Mouse (Mus musculus) retina, embryonic 14.5 days (tissue): ENCODE results near the gene Fmo2.

Experiments used
- DNase-seq: peaks from one replicate; pipeline ENCODE4 v3.0.0-alpha.2; 2015; ENCODE audit warnings: low spot score

The Fmo2 gene

DNA sequence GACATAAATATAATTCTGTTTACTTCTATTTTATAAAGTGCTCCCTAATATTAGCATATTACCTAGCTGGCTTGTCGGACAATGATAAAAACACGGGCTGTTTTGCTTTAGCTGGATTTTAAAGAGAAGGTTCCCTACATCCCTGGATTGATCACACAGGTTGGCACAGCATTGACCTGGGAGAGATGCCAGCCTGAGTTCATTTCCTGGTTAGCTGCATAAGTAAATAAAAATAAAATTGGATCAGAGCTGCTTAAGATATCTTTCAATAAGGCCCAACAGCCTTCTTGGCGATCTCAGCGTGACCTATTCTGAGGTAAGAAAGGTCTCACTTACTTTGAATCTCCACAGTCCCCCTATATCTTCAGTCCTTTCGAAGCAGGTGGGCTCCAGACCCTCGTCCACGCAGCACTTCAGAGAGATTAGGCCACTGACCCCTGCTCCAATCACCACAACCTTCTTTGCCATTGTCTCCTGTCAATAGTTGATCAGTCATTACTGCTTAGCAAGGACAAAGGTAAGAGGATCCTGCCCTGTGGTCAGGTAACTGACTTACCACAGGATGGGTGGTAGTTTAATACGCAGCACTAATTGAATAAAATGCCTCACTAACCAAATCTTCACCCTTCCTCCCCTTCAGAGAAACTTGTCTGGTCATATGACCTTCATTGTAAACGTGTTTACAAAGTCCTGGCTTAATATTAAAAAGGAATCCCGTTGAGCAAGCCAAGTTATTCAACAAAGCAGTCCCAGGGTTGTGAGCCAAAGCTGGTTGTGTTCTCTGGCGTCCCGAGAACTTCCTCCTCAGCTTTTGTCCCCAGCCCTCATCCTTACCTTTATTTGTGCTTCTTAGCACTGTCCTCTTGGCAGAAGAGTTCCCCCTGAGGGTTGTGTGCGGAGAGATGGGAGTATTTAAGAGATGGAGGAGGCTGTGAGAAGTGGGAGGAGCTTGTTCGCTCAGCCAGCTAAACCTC lies at the start of gene Fmo2:
TSS of gene Fmo2 (minus strand) at position 889 of the 974 bp plus-strand sequence.
- DNase-seq = no peak

DNA sequence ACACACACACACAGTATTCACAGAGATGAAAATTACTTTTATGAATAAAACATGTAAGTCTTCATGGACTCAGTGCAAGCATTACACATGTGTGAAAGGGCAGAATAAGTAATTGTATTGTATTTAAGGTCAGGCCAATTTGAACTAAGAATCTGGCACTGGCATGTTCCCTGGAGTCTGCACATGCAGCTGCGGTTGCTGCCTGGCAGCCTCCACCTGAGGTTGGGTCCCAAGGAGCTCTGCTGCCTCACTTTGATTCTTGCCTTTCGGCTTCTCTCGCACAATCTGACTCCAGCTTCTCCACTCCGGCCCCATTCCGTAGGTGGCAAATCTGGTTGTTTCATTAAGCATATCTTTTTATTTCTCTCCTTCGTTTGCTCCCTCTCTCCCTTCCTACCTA lies 49.4 kb upstream of the Fmo2 start:
- DNase-seq = no peak

DNA sequence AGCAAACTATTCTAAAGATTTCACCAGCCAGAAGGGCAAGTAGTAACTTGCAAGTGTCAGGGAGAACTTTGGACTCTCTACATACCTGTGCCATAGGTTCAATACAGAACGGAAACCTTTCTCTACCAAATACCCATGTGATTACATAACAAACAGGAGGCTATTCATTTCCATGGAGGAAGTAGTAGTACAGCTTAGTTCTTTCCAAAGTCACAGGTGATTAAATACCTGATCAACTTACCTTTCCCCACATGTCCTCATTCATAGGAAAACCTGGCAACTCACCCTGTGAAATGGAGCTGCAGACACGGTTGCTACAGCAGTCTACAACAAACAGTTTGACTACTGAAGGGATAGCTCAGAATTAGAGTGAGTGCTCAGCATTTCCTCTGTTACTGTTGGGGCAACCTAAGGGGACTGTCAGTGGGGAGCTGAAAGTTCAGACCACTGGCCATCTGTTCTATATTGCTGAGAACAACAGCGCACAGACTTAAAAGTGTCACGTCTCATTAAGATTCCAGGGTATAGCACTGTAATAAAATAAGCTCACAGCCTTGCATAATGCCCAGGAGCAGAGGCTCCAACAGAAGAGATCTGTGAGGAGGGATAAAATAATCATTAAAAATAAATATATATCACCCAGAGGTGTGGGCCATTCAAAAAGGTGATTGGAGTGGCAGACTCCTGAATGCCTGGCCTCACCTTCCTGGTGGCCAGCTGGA lies 48.5 kb upstream of the Fmo2 start:
- DNase-seq = peak; percentile 9

DNA sequence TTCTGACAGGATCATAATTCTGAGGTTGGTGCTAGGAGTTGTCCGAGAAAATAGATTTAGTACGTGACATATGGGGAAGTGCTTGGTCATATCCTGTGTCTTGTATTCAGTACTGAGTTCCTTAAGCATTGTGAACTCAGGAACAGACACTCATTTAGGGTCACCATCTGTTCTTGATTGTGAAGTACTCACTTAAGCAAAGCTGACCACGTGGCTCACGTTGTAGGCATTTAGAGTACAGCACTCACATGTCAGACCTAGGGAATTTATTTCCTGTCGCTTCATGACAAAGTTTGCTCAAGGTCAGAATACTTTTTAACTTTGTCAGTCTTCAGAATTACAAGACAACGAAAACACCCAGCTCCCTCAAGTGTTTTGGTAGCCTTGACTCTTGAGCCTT lies 45.2 kb upstream of the Fmo2 start:
- DNase-seq = no peak

DNA sequence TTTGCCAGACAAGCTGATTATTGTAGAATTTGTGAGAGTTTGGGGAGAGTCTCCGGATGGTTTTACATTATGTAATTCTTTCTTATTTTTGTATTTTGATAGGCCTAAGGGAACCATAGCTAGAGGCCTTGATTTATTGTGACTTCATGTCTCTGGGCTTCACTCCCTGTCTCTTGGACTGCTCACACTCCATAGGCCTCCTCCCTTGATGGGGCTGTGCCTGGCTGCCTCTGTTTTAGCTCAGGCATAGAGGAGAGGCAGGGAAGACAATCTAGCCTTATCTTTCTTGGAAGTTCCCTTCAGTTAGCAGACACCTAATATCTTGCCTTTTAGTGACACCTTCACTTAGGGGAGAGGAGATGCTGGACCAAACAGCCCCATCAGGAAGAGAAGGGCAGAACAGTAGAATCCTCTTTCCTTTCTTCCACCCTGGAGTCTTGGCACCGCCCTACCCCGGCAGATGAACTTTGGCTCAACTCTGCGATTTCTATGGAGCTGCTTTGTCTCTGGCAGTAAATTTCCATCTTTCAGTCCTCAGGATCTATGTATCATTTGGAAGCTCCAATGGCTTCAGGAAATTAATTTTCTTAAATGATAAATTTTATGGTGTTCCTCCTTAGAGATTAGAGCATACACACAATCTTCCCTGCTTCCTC lies 40.3 kb upstream of the Fmo2 start:
- DNase-seq = no peak

DNA sequence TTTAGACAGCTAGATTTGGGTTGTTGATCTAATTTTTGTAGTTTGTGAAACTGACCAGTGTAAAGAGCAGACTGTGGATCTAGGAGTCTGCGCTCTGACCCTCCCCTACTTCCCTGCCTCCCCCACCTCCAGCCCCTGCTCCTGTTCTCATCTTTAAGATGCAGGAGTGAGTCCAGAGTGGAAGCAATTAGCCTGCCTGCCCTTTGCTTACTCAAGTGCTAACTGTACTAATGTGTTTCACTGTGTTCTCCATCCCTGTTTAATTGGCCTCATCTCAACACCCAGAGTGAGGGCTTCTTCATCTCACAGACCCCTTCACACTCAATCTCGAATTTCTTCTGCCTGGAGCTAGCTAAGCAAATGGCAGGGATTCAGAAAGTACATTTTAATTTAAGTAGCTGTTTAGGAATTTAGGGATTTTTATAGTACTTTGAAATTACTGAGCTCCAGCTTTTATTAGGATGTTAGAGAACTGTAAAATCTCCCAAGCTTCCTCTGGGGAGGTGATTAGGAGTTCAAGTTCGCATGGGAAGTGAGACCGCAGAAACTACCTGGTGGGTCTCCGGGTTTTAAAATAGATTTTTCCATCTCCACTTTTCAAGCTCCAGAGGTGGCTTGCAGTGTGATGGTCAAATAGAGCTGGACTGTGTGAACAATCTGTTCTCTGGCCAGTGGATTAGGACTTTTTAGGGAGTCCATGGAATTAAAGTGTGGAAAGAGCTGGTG lies 39.6 kb upstream of the Fmo2 start:
- DNase-seq = no peak

DNA sequence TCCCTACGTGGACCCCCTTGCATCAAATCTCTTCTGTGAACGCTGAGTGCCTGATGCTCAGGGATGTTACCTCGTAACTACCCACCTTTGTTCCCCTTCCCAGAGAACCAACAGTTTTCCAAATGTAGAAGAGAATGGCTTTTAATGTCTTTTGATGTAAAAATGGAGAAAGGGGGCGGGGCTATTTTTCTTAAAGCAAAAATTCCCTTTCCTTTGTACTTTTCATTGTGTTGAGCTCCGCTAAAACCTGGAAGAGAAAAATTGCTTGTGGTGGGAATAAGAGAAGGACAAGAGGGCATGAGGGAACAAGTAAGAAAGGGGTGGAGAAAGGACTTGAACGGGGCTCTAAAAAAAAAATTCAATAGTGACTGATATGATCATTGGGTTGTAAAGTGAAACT lies 38.9 kb upstream of the Fmo2 start, which contains the start of gene Fmo6:
TSS of gene Fmo6 (minus strand) at position 101 of the 400 bp plus-strand sequence.
- no peak for DNase-seq

DNA sequence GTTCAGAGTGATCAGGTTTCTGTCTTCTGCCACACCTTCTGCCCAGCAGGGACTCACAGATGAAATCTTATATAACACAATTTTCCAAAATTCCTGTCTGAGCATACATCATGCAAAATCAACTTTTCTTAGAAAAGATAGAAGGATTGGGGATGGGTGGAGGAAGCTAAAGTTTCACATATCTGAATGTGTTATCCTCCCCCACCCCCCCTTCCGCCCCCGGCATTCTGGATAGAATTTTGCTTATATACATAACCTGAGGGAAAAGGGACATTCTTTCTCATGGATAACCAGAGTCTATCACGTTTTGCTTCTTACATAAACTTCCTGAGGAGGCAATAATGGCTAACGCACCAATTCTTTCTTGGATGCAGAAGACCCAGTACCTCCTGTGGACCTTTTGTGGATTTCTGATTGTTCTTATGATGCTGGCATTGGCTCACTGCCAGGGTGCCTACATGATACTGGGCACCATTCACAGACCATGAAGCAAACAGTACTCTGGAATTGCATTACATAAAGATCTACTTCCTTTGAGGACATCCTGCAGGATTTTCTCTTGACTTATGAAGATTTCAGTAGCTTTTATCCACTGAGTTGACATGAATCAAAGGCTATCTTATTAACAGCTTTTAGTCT lies 36.0 kb upstream of the Fmo2 start:
- no peak for DNase-seq

DNA sequence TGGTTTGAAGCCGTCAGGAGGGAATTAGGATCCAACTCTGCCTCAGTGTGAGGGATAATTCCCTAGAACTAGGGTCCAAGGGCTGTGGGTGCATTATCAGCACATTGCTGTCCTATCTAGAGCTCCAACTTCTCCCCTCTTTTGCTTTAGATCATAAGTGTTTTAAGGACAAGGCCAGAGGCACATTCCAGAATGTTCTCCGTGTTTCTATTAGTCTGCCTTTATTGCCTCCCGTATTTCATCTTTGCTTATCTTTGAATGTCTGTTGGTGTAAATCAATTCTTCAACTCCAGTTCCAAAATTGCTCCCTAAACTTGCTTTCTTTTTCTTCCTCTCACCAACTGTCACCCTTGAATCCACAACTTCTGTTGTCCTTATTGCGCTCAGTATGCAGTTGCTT lies 33.9 kb upstream of the Fmo2 start:
- DNase-seq = no peak

DNA sequence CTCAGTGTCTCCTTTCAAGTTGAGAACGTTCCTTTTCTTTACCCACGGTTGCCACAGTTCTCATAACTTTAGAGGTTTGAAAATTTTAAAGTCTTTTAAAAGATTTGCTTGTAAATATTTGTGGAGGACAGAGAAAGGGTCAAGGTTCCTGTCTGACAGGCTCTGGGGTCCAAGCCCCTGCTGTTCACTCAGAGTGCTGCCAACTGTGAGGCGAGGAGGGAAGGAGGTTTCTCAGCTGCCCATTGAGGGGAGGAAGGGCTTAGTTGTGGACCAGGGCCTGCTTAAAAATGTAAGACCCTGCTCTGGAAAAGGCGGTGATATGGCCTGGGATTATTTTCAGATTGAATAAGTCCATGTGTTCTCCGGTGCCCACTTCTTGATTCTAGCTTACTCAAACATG lies 33.4 kb upstream of the Fmo2 start:
- DNase-seq = no peak

DNA sequence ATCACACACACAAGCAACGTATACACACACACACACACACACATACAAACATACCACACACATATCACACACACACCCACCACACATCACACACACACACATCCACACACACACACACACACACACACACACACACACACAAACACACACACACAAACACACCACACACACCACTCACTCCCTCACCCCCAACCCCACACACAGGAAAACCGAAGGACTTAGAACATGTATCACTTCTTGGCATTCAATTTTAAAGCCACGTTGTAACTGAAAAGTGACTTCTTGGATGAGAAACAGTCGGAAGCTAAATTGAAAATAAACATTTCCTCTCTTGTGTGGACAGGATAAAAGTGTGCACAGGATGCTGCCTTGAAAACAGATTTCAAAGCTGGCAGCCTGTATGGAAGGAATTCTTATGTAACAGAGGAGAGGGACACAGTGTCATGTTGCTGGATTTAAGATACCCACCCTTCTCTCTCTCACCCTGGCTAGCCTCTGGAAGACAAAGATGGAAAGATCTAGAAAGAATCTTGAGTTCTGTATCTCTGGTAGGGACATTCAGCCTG lies 32.9 kb upstream of the Fmo2 start:
- DNase-seq = no peak

DNA sequence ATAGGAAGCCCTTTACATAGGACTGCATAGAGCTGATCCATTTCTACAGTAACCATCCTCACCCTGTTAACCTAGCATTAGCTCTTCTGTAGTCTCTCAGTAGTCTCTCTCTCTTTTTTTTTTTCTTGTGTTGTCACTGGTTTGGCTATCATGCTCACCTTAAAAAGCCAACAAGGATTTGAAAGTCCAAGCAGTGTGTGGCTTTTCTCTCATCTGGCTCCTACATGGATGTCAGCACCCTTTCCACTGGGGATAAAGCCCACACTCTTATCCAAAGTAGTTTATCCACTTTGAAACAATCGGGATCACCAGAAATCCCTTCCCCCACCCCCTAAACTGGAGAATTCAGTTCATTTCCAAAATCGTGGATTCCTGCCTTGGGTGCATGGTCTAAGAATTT lies 32.1 kb upstream of the Fmo2 start:
- no peak for DNase-seq

DNA sequence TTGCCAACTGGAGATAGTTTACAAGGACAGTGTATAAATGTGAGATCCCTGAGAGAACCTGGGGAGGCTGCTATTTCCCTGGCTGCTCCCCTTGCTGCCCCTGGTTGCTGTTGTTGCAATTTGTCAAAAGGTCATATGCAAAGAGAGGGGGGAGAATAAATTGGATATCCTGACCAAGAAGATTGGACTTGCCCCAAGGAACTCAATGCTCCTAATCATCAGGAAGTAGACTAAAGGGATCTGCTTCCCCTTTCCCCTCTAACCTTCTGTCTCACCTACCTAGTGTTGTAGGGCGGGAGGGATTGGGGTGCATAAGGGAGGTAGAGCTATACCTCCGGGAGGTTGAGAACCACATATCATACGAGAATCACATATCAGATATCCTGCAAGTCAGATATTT lies 30.6 kb upstream of the Fmo2 start:
- no peak for DNase-seq

DNA sequence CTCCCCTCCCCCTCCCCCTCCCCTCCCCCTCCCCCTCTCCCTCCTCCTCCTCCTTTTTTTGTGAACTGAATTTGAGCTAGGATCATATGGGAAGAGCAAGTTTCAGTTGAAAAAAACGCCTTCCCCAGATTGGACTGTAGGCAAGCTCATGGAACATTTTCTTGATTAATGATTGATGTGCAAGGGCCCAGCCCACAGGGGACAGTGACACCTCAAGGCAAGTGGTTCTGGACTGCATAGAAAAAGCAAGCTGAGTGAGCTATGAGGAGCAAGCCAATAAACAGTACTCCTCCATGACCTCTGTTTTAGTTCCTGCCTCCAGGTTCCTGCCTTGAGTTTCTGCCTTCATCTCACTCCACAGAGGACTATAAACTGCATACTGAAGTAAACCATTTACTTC lies 26.6 kb upstream of the Fmo2 start:
- DNase-seq = no peak

DNA sequence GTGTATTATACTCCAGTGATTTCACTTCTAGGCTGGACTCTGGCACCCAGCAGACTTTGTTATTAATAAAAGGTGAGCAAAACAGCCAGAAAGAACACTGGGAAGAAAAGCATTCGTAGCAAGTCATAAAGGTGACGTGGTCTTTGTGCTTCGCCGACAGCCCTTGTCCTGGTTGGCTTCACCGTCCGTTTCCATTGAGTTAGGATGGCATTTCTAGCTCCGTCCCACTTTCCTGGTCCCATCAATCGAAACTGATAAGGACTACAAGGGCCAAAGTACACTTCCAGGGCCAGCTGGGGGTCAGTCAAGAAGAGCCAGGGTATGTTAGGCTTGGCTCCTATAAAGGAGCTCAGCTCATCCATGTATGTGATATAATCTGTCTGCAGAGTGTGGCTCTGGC lies 18.1 kb upstream of the Fmo2 start:
- no peak for DNase-seq

DNA sequence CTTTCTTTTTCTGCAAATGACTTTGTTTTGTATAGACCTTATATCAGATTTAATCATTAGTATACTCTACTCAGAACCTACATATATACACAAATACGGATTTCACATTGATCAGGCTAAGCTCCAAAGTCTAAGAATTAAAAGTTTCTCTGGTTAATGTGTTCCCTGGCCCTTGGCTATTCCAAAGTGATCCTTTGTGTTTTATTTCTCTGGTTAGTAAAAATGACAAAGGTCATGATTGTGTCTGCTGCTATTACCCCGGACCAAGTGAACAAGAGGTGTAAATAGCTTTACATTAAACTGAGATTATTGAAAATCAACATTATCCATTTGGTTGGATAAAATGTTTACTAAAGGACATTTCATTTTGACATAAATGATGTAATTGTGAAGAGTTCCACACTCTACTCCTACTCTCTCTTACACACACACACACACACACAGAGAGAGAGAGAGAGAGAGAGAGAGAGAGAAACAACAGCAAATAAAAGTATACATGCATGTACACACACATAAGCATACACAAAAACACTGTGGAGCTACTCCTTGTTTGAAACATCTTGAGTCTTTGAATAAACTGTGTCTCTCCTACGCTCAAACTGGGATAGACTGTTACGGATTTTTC lies 16.5 kb upstream of the Fmo2 start:
- DNase-seq = no peak

DNA sequence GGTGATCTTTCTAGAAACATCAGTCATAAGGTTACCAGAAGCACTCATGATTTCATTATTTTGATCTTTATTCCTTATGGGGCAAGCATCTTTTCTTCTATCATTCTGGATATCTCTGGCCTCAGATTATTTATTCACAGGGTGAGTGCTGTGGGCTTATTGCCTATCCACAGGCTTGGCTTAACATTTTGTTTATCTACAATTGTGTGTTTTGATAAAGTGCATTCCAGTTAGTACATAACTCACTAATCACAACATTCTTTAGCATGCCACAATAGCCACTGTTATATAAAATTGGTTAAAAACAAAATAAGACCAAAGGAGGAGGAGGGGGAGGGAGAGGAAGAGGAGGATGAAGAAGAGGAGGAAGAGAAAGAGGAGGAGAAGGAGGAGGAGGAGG lies 13.6 kb upstream of the Fmo2 start:
- DNase-seq = no peak

DNA sequence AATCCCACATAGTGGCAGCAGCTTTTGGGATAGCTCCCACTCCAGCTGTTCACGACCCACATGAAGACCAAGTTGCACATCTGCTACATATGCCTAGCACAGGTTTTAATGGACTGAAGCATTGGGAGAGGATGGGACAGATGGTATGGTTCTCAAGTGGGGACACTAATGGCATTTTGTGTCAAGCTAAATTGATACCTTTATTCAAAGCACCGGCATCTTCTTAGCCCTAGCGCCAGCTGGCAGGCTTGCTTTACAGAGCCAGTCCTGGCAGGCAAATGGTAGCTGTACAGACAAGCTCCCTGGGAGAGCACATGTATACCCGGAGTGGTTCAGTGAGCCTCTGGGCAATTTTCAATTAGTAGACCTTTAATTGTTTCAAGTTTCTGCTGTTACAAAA lies 3.4 kb upstream of the Fmo2 start:
- DNase-seq = no peak

DNA sequence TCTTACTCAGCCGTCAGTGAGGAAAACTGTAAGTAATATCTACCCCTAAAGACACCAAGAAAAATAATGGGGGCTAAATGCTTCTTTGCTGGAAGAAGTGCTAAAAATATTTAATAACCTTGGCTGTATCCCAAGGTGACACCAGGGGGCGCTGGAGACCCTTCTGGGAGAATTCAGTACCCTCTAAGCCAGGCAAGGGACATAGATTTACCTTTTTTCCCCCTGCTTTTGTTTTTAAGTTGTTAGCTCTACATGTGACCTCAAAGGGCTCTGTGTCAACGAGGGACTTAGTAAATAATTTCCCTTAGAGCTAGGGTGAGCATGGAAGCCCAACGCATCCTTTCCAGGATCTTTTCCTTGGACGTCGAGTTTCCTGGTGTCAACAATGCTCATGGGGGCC lies 2.6 kb downstream of the Fmo2 start:
- DNase-seq = peak; percentile 85

DNA sequence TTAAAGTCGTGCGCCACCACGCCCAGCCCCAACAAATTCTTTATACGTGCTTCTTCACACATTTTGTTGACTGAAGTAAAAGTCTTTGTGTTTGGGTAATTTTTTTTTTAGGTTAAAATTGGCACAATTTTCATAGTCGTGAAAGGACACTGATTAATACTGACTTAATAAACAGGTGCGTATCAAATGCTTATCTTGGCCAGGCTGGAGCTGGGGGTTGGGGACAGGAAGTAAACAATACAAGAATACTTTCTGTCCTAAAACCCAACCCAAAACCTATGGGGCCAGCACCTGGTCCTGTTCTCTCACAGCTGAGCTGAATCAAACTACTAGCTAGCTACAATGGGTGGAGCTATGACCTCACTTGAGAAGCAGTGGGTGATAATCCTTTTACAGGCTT lies 5.5 kb downstream of the Fmo2 start:
- no peak for DNase-seq

DNA sequence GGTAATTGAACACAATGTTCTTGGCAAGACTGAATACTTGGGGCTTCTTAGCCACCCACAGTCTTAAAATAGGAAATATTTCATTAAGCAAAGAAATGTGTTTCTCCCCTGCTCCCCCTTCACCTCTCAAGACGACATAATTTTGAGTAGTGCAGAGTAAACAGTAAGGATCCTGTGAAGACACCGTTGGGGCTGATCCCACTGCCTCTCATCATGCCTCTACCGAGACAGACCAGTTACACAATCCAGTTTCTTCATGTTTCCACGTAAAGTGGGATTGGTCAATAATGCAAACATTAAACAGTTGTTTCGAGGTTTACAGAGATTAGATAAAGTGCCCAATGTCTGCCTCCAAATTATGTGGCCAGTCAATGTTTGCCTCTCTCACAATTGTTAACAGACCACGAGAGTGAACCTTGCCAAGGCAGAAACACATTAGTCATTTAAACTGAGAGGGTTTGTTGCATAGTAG lies 6.5 kb downstream of the Fmo2 start:
- DNase-seq = no peak
